Mouse (Mus musculus): ENCODE results near the gene Gm1673. TPM values are rescaled to one million over a fixed set of nuclear protein-coding genes. Genes with fewer than 3 reads are reported as not detected.

Gm1673 gene
- polyA plus RNA-seq, 1 experiment from 2014 or later, result 150 TPM

DNA sequence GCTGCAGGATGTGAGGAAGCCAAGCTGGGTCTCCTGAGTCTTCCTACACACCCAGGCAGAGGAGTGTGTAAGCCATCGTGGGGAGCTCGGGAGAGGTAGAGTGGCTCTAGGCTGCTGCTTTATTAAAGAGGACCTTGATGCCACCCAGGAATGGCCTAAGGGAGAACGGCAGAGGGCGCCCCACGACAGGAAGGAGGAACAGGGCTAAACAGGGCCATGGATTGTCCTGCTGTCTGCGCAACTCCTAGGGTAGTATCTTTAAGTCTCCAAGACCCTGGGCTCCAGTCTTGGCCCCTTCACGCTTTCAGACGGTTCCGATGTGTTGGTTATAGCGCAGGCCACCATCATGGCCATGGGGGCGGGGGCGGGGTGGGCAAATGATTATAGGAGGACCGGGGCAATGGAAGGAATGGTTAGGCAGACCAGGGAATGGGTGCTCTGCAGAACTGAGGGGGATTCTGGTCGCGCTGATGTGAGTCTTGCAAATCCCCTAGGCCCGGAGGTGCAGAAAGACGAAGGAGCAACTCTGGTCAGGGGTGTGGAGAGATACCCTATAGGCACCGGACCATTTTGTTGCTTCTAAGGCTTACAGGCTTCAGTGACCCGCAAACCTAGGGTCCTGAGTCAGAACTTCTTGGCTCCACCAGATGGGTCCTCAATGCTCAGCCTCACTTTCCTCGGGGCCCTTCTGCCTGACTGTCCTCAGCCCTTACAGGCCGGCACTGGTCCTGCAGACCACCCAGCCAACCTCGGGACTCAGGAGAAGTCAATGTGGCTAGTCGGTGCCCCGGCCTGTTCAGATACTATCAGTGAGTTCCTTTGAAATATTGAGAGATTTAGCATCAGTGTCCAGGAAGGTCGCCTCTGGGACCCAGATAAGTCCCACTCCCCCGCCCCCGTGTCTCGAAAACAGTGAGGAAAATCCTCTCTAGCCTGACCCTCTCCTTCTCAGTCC is 11.7 kb downstream of the Gm1673 start:
- DNase-seq (ENCODE audit: low spot score) (peak; percentile 43), ATAC-seq (ENCODE audit: insufficient number of reproducible peaks, low FRiP score, low TSS enrichment, low read depth) (no peak)

DNA sequence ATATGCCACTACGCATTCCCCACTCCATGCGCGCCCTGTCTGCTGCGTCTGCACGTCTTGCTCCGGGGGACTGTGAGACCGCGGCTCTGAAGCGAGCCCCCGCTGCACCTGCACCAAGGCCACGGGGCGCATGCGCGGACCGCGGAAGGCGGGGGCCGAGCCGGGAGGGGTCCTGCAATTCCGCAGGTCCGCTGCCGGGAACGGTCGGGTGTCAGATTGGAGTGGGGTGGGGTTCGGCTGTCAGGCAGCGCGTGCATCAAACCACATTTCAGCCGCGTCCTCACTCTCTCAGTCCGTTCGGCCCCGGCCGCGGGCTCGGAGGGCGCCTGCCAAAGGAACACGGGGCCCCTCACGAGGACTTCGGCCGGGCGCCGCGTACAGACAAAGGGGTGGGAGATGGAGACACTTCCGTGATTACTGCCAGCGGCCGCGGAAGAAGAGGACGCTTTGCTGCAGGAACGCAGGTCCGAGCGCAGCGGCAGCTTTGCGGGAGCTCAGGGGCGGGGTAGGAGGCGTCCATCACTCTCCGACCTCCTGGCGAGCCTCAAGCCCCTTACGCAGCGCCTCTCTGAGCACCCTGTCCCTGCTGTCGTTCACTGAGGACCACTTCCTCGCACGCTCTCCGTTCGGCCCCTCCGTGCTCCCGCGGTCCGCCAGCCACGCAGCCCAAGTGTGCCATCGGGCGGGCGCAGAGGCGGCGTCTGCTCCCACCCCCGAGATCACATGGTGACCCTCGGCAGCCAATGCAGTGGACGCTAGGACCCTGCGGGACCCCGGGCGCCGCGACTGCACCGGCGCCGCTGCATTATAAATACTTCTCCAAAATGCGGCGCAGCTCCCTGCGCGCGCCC is 12.8 kb downstream of the Gm1673 start, which contains the start of gene Nat8l:
Nat8l (plus strand) TSS at position 142 of the 851 bp plus-strand sequence.
- Histone ChIP-seq H3K36me3 (ENCODE audit: control insufficient read depth, insufficient read depth, low read length) (no peaks in the 10 kb centered on the region), H3K27ac (replicated peaks; ENCODE audit: low read depth, low read length) (no peak within 1 kb of the TSS), H3K4me3 (ENCODE audit: low read depth, low read length) (peak within 1 kb of the TSS; percentile 56), H3K9me3 (ENCODE audit: control insufficient read depth, low read length) (no peaks in the 10 kb centered on the region), H3K27me3 (ENCODE audit: control insufficient read depth, insufficient read depth, low read length) (peaks cover 54% of the 10 kb centered on the region), H3K4me1 (ENCODE audit: control insufficient read depth, insufficient read depth, low read length) (peaks cover 12% of the 10 kb centered on the region), H3K9ac (ENCODE audit: low read length) (peak within 1 kb of the TSS; percentile 52), H3K4me2 (ENCODE audit: low read depth, severe bottlenecking) (peak within 1 kb of the TSS; percentile 99)
- under 1% methylated on average over 86 of the region's 90 CpGs for WGBS
- DNase-seq (ENCODE audit: low spot score), result peak; percentile 84
- peak; percentile 71 for ATAC-seq (ENCODE audit: insufficient number of reproducible peaks, low FRiP score, low TSS enrichment, low read depth)

More for the DNA sequence above, 11.7 kb downstream of the Gm1673 start:
- H3K9me3 ChIP-seq (ENCODE audit: control insufficient read depth, low read length), result no peaks in the 10 kb centered on the region
- WGBS, result 34% methylated on average over 28 of the region's 28 CpGs
- H3K36me3 ChIP-seq (ENCODE audit: control insufficient read depth, insufficient read depth, low read length), result no peaks in the 10 kb centered on the region
- peaks cover 54% of the 10 kb centered on the region for H3K27me3 ChIP-seq (ENCODE audit: control insufficient read depth, insufficient read depth, low read length)
- H3K4me3 ChIP-seq (ENCODE audit: low read depth, low read length), result peak overlapping the region; percentile 56
- H3K27ac ChIP-seq (replicated peaks; ENCODE audit: low read depth, low read length), result no peak overlapping the region
- H3K4me1 ChIP-seq (ENCODE audit: control insufficient read depth, insufficient read depth, low read length), result peaks cover 12% of the 10 kb centered on the region
- no peak overlapping the region for H3K9ac ChIP-seq (ENCODE audit: low read length)
- H3K4me2 ChIP-seq (ENCODE audit: low read depth, severe bottlenecking), result peak overlapping the region; percentile 99; the same call in 1 of the 2 replicates

DNA sequence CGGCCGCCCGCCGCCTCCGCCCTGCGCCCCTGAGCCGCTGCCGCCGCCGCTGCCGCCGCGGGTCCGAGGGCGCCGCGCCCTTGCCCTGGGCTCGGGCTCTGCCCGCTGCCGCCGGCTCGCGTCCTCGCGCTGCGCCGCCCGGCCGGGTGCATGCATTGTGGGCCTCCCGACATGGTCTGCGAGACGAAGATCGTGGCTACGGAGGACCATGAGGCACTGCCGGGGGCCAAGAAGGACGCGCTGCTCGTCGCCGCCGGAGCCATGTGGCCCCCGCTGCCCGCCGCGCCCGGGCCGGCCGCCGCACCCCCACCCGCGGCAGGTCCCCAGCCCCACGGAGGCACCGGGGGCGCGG is 13.4 kb downstream of the Gm1673 start:
- peak; percentile 50; the same call in 1 of the 2 replicates for ATAC-seq (ENCODE audit: insufficient number of reproducible peaks, low FRiP score, low TSS enrichment, low read depth)
- Histone ChIP-seq H3K9ac (ENCODE audit: low read length) (peak overlapping the region; percentile 52), H3K9me3 (ENCODE audit: control insufficient read depth, low read length) (no peaks in the 10 kb centered on the region), H3K27ac (replicated peaks; ENCODE audit: low read depth, low read length) (no peak overlapping the region), H3K4me3 (ENCODE audit: low read depth, low read length) (peak overlapping the region; percentile 56), H3K36me3 (ENCODE audit: control insufficient read depth, insufficient read depth, low read length) (no peaks in the 10 kb centered on the region), H3K4me2 (ENCODE audit: low read depth, severe bottlenecking) (peak overlapping the region; percentile 99), H3K4me1 (ENCODE audit: control insufficient read depth, insufficient read depth, low read length) (peaks cover 12% of the 10 kb centered on the region), H3K27me3 (ENCODE audit: control insufficient read depth, insufficient read depth, low read length) (peaks cover 54% of the 10 kb centered on the region)
- DNase-seq (ENCODE audit: low spot score), result no peak
- WGBS, result under 1% methylated on average over 41 of the region's 55 CpGs

DNA sequence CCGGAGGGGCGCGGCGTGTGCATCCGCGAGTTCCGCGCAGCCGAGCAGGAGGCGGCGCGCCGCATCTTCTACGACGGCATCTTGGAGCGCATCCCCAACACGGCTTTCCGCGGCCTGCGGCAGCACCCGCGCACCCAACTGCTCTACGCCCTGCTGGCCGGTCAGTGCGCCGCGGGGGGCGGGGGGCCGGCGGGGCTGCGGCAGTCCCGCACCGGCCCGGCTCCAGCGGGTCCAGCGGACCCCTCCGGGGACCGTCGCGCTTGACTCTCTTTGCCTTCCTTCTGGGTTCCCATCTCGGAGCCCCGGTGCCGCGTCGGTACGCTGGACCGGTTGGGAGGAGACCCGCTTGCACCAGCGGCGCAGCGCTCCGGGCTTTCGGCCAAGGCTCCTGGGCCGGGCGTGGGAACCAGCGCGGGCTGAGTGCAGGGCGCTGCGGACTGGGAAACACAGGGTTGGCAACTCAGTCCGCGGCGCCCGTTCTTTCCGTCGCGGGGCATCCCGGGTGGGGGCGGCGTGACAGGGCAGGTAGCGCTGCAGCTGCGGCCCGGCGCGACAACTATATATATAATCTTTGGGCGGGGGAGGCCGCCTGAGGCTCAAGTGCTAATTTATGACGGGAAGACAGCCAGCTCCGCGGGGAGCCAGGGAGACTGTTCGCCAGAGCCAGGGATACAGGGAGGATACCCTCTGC is 14.0 kb downstream of the Gm1673 start:
- DNase-seq (ENCODE audit: low spot score) (peak; percentile 56), ATAC-seq (ENCODE audit: insufficient number of reproducible peaks, low FRiP score, low TSS enrichment, low read depth) (0 out of 2 replicates have a peak, but pooled peaks have one; percentile 14)
- no peaks in the 10 kb centered on the region for H3K9me3 ChIP-seq (ENCODE audit: control insufficient read depth, low read length)
- H3K9ac ChIP-seq (ENCODE audit: low read length), result peak overlapping the region; percentile 52
- H3K27ac ChIP-seq (replicated peaks; ENCODE audit: low read depth, low read length), result no peak overlapping the region
- H3K27me3 ChIP-seq (ENCODE audit: control insufficient read depth, insufficient read depth, low read length), result peaks cover 54% of the 10 kb centered on the region
- H3K4me1 ChIP-seq (ENCODE audit: control insufficient read depth, insufficient read depth, low read length), result peaks cover 12% of the 10 kb centered on the region
- no peaks in the 10 kb centered on the region for H3K36me3 ChIP-seq (ENCODE audit: control insufficient read depth, insufficient read depth, low read length)
- WGBS, result under 1% methylated on average over 73 of the region's 80 CpGs
- peak overlapping the region; percentile 56 for H3K4me3 ChIP-seq (ENCODE audit: low read depth, low read length)
- H3K4me2 ChIP-seq (ENCODE audit: low read depth, severe bottlenecking), result peak overlapping the region; percentile 99

DNA sequence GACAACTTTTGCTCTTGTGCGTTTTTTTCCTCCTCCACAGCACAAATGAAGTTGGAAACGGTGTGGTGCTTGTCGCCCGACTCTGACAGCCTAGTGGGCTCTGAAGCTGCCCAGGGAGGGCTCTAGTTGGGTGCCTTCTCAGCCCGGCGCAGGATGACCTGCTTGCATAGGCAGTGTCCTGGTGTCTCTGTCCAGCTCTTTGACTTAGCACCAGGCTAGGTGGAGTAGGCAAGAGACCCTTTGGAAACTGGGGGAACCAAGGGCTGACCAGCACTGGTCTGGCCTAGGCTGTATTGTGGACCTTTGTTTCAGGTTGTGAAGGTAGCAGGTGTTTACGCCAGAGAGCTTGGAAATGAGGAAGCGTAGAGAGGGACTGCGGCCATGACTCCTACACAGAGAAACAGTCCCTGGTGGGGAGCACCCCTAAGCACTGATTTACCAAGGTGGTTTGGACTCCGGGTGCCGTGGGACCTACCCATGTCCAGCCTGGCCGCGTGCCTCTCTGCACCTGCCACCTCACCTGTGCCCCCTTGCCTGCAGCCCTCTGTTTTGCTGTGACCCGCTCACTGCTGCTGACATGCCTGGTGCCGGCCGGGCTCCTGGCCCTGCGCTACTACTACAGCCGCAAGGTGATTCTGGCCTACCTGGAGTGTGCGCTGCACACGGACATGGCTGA is 14.7 kb downstream of the Gm1673 start:
- H3K9ac ChIP-seq (ENCODE audit: low read length), result no peak overlapping the region
- peak overlapping the region; percentile 99; the same call in 1 of the 2 replicates for H3K4me2 ChIP-seq (ENCODE audit: low read depth, severe bottlenecking)
- no peaks in the 10 kb centered on the region for H3K36me3 ChIP-seq (ENCODE audit: control insufficient read depth, insufficient read depth, low read length)
- ATAC-seq (ENCODE audit: insufficient number of reproducible peaks, low FRiP score, low TSS enrichment, low read depth) (no peak), DNase-seq (ENCODE audit: low spot score) (no peak)
- H3K4me3 ChIP-seq (ENCODE audit: low read depth, low read length), result peak overlapping the region; percentile 56; the same call in 1 of the 2 replicates
- H3K4me1 ChIP-seq (ENCODE audit: control insufficient read depth, insufficient read depth, low read length), result peaks cover 12% of the 10 kb centered on the region
- H3K27me3 ChIP-seq (ENCODE audit: control insufficient read depth, insufficient read depth, low read length), result peaks cover 54% of the 10 kb centered on the region
- 72% methylated on average over 20 of the region's 20 CpGs for WGBS
- no peaks in the 10 kb centered on the region for H3K9me3 ChIP-seq (ENCODE audit: control insufficient read depth, low read length)
- no peak overlapping the region for H3K27ac ChIP-seq (replicated peaks; ENCODE audit: low read depth, low read length)

DNA sequence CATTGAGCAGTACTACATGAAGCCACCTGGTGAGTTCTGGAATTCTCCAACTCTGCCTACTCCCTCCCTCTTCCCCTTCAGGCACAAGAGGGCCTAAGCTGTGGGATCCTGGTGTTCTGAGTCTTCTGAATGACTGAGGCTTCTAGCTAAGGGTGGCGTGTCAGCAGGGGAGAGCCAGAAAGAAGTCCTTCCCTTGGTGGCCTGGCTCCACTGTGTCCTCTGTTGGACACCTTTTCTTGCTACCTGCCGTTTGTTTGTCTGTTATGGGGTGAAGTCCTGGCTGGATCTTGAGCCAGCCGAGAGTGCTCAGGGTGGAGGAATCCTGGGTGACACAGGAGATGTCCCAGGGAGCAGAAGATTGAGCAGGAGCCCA is 15.3 kb downstream of the Gm1673 start:
- Histone ChIP-seq H3K9me3 (ENCODE audit: control insufficient read depth, low read length) (no peaks in the 10 kb centered on the region), H3K36me3 (ENCODE audit: control insufficient read depth, insufficient read depth, low read length) (no peaks in the 10 kb centered on the region), H3K27ac (replicated peaks; ENCODE audit: low read depth, low read length) (no peak overlapping the region), H3K4me2 (ENCODE audit: low read depth, severe bottlenecking) (no peak overlapping the region), H3K9ac (ENCODE audit: low read length) (no peak overlapping the region), H3K4me3 (ENCODE audit: low read depth, low read length) (no peak overlapping the region), H3K27me3 (ENCODE audit: control insufficient read depth, insufficient read depth, low read length) (peaks cover 54% of the 10 kb centered on the region), H3K4me1 (ENCODE audit: control insufficient read depth, insufficient read depth, low read length) (peaks cover 12% of the 10 kb centered on the region)
- 79% methylated on average over 3 of the region's 3 CpGs for WGBS
- ATAC-seq (ENCODE audit: insufficient number of reproducible peaks, low FRiP score, low TSS enrichment, low read depth) (no peak), DNase-seq (ENCODE audit: low spot score) (no peak)

DNA sequence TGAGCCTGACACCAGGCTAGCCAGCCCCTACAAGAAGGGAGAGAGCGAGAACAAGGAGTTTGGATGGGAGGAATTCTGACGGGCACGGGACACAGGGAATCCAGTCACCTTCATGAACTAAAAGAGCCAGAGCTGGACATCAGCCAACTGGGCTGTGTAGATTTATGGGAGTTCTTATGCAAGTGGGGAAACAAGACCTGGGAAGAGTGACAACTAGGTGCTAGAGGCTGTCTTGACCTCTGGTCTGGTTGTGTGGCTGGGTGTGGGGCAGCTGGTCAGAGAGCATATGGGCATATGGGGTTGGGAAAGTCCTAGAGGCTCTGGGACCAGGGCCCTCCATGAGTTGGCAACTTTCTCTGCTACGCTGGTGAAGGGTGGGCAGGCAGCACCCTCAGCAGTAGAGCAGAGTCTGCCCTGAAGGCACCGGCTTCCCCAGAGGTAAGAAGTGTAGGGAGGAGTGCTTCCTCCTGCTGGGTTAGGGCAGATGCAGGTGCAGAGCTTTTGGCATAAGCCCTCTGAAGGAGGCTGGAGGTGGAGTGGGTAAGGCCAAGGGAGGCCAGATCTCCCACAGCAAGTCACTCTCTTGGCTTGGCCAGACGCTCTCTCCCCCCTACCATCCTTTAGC is 16.3 kb downstream of the Gm1673 start:
- no peak overlapping the region for H3K9ac ChIP-seq (ENCODE audit: low read length)
- H3K27me3 ChIP-seq (ENCODE audit: control insufficient read depth, insufficient read depth, low read length), result peaks cover 47% of the 10 kb centered on the region
- H3K4me2 ChIP-seq (ENCODE audit: low read depth, severe bottlenecking), result no peak overlapping the region
- no peak for DNase-seq (ENCODE audit: low spot score)
- 84% methylated on average over 6 of the region's 6 CpGs for WGBS
- no peak for ATAC-seq (ENCODE audit: insufficient number of reproducible peaks, low FRiP score, low TSS enrichment, low read depth)
- peaks cover 12% of the 10 kb centered on the region for H3K4me1 ChIP-seq (ENCODE audit: control insufficient read depth, insufficient read depth, low read length)
- H3K36me3 ChIP-seq (ENCODE audit: control insufficient read depth, insufficient read depth, low read length), result no peaks in the 10 kb centered on the region
- H3K9me3 ChIP-seq (ENCODE audit: control insufficient read depth, low read length), result no peaks in the 10 kb centered on the region
- no peak overlapping the region for H3K27ac ChIP-seq (replicated peaks; ENCODE audit: low read depth, low read length)
- H3K4me3 ChIP-seq (ENCODE audit: low read depth, low read length), result no peak overlapping the region
